Mouse (Mus musculus): ENCODE results near the gene Kif1b.
"Not testable (repeated sequence)": the region's sequence is repeated elsewhere in the genome, so short reads cannot be mapped to it uniquely, and the experiment has no call there.

Kif1b gene

DNA sequence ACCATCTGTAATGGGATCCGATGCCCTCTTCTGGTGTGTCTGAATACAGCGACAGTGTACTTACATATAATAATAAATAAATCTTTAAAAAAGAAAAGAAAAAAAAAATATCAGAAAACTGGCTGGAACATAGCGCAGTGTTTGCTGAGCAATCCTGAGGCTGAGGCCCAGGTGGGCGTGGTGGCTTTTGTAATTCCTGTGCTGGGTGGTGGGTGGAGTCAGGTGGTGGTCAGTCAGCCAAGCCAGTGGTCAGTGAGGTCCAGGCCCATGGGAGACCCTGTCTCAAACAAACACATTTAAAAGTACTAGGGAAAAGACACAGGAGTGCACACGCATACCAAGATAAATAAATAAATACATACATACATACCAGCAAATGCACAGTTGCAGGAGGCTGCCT, 135.4 kb downstream of the Kif1b start:
- no peak for DNase-seq (ENCODE audit: low read depth in 1 of 2, low spot score in 2 of 2)

DNA sequence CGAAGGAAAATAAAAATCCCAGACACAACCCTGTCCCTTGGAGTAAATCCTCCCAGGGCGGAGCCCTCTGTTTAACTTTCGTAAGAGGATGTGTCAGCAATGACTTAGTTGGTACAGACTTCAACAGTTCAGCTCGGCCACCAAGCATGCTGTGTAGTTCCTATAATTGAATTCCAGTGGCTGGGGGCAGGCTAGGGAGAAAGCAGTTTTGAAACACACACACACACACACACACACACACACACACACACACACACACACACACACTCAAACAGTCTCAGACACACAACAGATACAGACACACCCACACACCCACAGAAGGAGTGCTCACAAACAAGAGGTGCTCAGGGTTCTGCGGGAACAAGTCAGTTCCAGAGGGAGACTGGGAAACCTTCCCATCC, 135.9 kb downstream of the Kif1b start:
- peak; percentile 37 to 64 for DNase-seq (ENCODE audit: low read depth in 1 of 2, low spot score in 2 of 2)

DNA sequence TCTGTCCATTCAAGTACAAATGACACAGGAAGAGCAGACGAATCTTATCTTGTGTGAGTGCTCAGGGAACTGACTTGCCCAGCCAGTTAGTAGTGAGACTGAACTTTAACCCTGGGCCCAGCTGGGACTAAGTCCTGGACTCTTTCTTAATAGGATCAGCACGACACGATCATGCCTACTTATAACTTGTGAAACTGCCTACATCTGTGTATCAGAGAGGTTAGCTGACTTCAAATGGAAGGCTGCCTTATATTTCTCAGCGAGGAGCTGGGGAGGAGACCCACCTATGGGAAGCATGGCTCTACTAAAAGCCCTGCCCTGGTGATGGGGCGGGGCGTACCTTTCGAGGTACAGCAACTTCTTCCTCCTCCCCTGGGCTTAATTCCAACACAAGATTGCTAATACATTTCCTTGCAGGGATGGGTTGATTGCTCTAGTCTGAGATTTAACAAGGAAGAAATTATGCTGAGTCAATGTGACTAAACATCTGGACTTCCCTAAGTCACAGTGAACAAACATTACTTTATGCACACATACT, 137.0 kb downstream of the Kif1b start:
- DNase-seq (ENCODE audit: low read depth in 1 of 2, low spot score in 2 of 2) = no peak

GRCm38 (mm10) chr4:149169926-149170325, 137.6 kb downstream of the Kif1b start:
- DNase-seq (ENCODE audit: low read depth in 1 of 2, low spot score in 2 of 2) = not testable (repeated sequence)

DNA sequence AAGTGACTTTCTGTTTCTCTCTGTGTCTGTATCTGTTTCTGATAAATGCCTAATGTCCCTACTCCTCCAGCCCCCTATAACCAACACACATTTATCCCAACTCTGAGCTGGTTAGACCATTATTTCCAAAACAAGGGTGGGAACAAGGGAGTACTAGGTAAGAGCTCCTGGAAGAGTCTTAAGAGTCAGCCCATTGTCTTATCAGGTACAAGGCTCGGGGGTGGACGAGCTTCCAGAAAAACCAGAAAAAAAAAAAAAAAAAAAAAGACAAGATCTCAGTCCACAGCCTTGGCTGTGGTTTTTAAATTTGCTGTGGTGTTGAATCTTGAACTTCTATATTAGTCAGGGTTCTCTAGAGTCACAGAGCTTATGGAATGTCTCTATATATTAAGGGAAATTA, 139.5 kb downstream of the Kif1b start:
- DNase-seq (ENCODE audit: low read depth in 1 of 2, low spot score in 2 of 2) = no peak

GRCm38 (mm10) chr4:149166957-149167611, 140.4 kb downstream of the Kif1b start:
- DNase-seq (ENCODE audit: low read depth in 1 of 2, low spot score in 2 of 2) = no peak

DNA sequence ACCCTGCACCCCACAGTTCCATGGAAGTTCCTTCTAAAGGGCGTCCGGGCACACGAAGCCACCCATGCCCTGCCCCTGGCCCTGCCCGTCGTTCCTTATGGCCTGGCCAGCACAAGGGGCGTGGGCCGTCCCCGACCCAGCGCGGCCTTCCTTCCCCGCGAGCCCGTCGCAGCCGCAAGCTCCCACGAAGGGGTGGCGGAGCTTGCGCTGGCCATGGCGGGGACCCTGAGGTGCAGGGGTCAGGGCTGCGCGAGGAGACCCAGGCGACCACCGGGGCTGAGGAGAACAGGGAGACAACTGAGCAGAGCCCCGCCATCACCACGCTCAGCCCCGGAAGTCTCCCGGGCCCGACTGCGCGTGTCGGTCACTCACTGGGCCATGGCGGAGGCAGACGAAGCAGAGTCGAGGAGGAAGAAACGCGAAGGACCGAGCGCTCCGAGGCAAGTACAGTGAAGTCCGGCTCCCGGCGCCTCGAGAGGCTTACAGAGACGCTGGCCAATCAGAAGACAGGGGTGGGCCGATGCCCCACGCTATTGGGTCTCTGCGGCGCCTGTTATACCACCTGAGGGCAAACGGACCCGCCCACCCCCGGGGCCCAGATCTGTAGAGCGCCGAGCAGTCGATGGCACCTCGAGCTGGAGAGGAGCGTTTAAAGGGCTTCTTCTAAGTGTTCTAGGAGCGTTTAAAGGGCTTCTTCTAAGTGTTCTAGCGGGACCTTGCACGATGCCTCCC, 141.1 kb downstream of the Kif1b start, which contains the start of gene Pgd:
Gene Pgd, minus strand, starts transcription at position 557 of the 732 bp plus-strand sequence.
- peak; percentile 84 to 89 for DNase-seq (ENCODE audit: low read depth in 1 of 2, low spot score in 2 of 2)

DNA sequence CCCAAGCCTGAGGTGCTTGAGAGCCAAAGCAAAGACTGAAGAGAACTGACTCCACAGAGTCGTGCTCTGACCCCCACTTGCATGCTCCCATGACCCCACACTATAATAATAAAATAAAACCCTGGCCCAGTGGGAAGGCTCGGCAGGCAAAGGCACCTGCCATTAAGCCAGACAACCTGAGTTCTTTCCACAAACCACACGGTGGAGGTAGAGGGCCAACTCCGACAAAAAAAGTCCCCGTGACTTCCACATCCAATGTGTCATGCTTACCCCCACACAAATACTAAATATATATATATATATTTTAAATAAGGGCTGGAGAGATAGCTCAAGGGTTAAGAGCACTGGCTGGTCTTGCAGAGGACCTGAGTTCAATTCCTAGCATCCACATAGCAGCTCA, 143.3 kb downstream of the Kif1b start:
- DNase-seq (ENCODE audit: low read depth in 1 of 2, low spot score in 2 of 2) = no peak

DNA sequence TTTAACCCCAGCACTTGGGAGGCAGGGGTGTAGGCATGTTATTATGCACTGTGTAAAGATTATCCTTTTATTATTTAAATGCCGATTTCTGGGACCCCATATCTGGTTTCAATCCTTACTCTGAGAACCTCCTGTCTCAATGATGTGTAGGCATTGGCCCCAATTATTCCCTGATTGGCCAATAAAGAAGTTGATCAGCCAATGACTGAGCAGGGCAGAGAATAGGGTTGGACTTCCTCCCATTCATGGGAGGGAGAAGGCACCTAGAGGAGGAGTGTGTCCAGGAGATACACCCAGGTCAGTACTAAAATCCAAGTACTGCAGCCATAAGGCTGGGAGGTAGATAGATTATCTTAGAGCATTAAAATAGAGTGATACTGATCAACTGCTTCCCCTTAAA, 144.3 kb downstream of the Kif1b start:
- no peak for DNase-seq (ENCODE audit: low read depth in 1 of 2, low spot score in 2 of 2)

- DNase-seq (ENCODE audit: low read depth in 1 of 2, low spot score in 2 of 2) = no peak
These were observed 146.3 kb downstream of the Kif1b start for GRCm38 (mm10) chr4:149161166-149161565.

GRCm38 (mm10) chr4:149159891-149160290, 147.6 kb downstream of the Kif1b start:
- DNase-seq (ENCODE audit: low read depth in 1 of 2, low spot score in 2 of 2) = no peak

DNA sequence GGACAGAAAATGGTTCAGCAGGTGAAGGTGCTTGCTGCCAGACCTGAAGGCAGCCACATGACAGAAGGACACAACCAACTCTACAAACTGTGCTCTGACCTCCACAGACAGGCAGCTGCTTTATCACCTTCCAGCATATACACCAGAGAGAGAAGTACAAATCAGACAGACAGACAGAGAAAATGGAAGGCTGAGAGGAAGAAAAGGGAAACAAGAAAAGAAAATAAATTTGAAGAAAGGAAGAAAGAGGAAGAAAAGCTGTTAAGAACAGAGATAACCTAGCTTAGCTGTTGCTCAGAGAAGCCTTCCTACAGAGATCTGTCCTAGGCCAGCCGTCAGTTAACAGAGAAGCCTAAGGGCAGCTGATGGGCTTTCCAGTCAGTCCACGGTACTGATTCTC, 148.3 kb downstream of the Kif1b start:
- no peak for DNase-seq (ENCODE audit: low read depth in 1 of 2, low spot score in 2 of 2)

- no peak for DNase-seq (ENCODE audit: low read depth in 1 of 2, low spot score in 2 of 2)
These were observed 150.0 kb downstream of the Kif1b start for GRCm38 (mm10) chr4:149157415-149157973.

DNA sequence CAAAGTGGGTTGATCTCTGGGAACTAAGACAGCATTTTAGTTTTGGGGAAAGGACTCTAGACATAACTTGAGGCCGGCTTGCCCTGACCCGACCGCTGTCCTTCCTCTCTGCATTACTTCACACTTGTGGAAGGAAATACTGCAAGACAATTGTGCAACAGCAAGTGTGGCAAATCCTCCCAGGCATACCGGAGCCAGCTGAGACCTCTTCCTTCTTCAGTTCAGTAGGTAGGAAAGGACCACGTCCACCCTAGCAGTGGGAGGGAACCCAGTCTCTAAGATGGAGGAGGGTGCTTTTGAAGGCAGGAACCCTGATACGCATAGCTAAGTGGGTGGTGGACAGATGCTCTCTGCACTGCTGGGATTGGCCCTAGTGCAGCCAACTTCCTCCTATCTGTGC, 151.8 kb downstream of the Kif1b start:
- peak; percentile 63 to 68 for DNase-seq (ENCODE audit: low read depth in 1 of 2, low spot score in 2 of 2)

DNA sequence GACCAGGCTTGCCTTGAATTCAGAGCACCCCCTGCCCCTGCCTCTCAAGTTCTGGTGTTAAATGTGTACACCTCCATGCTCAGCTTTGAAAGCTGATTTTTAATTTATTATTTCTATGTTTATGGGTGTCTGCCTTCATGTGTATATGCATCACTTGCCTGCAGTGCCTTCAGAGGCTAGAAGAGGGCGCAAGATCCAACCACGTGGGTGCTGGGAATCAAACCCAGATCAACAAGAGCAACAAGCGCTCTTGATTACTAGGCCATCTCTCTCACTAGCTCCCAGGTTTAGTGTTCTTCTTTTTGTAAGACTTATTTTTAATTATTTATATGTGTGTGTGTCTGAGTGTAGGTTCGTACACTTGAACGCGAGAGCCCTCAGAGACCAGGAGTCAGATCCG, 152.6 kb downstream of the Kif1b start:
- no peak for DNase-seq (ENCODE audit: low read depth in 1 of 2, low spot score in 2 of 2)

DNA sequence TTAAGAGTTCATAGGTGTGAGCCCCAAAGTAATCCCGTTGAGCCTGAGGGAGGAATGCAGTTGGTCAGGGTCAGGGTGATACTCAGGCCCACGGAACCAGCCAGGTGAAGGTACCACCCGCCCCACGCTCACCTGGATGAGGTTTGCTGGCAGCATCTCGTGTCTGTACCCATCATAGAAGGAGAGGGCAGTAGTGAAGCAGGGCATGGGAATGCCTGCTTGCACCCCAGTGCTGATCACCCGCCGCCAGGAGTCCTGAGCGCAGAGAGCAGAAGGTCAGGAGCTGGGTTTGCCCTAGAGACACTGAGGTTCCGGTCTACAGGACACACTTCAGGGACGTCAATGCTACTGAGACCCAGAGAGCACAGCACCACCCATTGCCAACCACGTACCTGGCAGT, 156.8 kb downstream of the Kif1b start:
- DNase-seq (ENCODE audit: low read depth in 1 of 2, low spot score in 2 of 2) = no peak

DNA sequence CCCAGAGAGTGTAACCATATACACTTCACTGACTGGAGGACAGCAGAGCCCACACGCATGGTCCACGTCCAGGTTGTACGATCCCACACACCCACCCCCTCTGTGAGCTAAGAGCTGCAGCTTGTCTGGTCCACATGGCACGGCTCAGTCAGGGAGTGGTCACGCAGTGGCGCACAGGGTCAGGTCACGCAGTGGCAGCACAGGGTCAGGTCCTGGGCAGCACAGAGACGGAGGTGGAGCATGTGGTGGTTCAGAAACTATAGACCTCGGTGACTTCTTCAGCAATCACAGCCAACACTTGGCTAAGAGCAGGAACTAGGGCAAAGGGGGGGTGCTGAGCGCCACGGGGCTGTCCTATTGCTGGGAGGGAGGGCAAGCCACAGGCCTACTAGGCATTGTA, 157.2 kb downstream of the Kif1b start:
- DNase-seq (ENCODE audit: low read depth in 1 of 2, low spot score in 2 of 2) = no peak

DNA sequence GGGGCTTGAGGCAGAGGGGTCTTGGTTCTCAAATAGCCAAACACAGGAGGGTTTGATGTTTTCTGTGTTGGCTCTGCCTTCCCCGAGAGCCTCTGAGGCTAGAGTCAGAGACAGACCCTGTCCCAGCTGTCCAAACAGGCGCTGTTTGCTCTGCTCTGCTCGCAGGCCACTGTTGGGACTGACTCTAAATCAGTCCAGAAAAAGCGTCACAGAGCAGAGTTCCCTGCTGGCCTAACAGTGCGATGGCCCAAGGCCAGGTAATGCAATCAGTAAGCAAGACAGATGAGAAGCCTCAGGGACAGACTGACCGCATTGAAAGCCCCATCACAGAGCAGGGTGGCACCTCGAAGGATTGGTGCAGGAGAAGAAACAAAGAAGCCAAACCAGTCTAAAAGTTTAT, 157.9 kb downstream of the Kif1b start:
- DNase-seq (ENCODE audit: low read depth in 1 of 2, low spot score in 2 of 2) = no peak

DNA sequence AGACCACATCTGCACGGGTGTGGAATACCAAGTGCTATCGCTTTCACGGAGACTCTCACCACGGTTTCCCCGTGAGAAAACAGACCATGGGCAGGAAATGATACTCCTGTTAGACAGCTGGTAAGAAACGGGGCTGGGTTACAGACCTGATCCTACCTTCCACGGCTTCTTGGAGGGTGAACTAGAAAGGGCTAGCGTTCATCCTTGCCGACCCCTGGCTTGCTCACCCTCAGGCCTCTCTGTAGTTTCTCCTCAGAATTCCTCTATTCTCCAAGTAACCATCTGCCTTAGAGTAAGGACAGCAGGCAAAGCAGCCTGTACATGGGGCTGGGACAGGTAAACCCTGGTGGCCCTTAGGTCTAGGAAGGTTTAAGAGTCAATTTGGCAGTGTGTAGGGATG, 158.3 kb downstream of the Kif1b start:
- DNase-seq (ENCODE audit: low read depth in 1 of 2, low spot score in 2 of 2) = no peak

GRCm38 (mm10) chr4:149148084-149148483, 159.4 kb downstream of the Kif1b start:
- no peak for DNase-seq (ENCODE audit: low read depth in 1 of 2, low spot score in 2 of 2)

- DNase-seq (ENCODE audit: low read depth in 1 of 2, low spot score in 2 of 2) = no peak
These were observed 160.0 kb downstream of the Kif1b start for GRCm38 (mm10) chr4:149147528-149147927.

DNA sequence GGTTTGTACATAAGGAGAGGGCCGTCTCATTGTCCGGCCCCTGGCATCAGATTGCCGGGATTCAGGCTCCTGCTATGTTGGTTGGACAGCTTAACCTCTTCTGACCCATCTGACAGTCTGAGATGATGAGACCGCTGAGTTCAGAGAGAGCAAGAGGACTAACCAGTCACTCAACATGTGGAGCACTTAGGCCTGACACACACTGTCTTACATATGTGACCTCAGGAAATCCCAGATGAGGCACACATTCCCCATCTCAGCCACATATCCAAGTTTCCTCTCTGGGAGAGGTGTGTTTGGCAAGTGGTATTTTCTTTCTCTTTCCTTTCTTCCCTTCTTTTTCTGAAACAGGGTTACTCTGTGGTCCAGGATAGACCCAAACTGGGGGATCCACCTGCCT, 162.3 kb downstream of the Kif1b start:
- no peak for DNase-seq (ENCODE audit: low read depth in 1 of 2, low spot score in 2 of 2)
